Mouse (Mus musculus): ENCODE results near the gene Olfr155. TPM values are rescaled to one million over a fixed set of nuclear protein-coding genes. Genes with fewer than 3 reads are reported as not detected.

The Olfr155 gene
- total and polyA plus RNA-seq, 2 experiments: not detected

DNA sequence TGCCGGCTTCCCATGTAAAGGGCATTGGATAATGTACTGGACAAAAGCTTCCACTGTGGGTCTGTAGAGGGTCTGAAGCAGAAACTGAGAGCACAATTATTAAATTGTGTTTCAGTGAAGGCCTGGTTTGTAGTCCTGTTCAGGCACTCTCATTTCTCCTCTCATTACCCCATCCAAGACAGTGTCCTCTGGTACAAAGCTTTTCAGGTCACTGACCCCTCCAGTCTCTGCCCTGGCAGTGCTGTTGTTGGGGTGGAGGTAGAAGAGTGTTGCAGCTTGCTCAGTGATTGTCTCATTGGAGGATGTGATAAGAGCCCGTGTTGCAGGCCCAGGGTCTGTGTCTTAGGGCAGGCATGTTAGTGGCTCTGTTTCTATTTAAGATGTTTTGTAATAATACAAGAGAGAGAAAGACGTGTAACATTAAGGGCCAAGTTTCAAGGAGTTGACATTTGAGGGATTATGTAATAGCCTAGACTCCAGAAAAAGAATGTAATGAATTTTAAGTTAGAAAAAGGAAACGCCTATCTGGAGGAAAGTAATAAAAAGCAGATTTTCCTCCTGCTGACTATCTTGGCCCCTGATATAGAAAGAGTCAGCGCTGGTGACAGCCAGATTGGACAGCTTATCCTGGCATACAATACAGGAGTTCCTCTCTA lies 26.9 kb downstream of the Olfr155 start:
- H3K79me2 ChIP-seq (ENCODE audit: control insufficient read depth, insufficient read depth, low read length): no peaks in the 10 kb centered on the region; the same call in 1 of the 2 replicates
- 61% methylated on average over 5 of the region's 5 CpGs for WGBS
- no peak overlapping the region for H3K4me3 ChIP-seq (ENCODE audit: insufficient read depth, low read depth, low read length)
- H3K4me1 ChIP-seq (ENCODE audit: control insufficient read depth, insufficient read depth, low read length): peaks cover 2% of the 10 kb centered on the region; the same call in 1 of the 2 replicates
- H3K27me3 ChIP-seq (ENCODE audit: control insufficient read depth, insufficient read depth, low read length): no peaks in the 10 kb centered on the region
- no peak for TF ChIP-seq POLR2A (IDR thresholded peaks at IDR 0.05; ENCODE audit: extremely low read depth, insufficient read depth, low read length)
- TF ChIP-seq CTCF (IDR thresholded peaks at IDR 0.05; ENCODE audit: low read depth, low read length): no peak
- H3K36me3 ChIP-seq (ENCODE audit: control insufficient read depth, insufficient read depth, low read length): no peaks in the 10 kb centered on the region
- H3K27ac ChIP-seq (replicated peaks; ENCODE audit: insufficient read depth, low read depth, low read length): no peak overlapping the region; the same call in 1 of the 2 replicates
- H3K9ac ChIP-seq (ENCODE audit: low read depth, low read length): no peak overlapping the region
- DNase-seq (ENCODE audit: extremely low read depth, low read depth, low spot score): peak; percentile 78

- no peak overlapping the region for H3K27ac ChIP-seq (replicated peaks; ENCODE audit: insufficient read depth, low read depth, low read length)
- H3K27me3 ChIP-seq (ENCODE audit: control insufficient read depth, insufficient read depth, low read length): no peaks in the 10 kb centered on the region
- TF ChIP-seq CTCF (IDR thresholded peaks at IDR 0.05; ENCODE audit: low read depth, low read length) (no peak), POLR2A (IDR thresholded peaks at IDR 0.05; ENCODE audit: extremely low read depth, insufficient read depth, low read length) (no peak)
- peaks cover 2% of the 10 kb centered on the region; the same call in 1 of the 2 replicates for H3K4me1 ChIP-seq (ENCODE audit: control insufficient read depth, insufficient read depth, low read length)
- H3K4me3 ChIP-seq (ENCODE audit: insufficient read depth, low read depth, low read length): no peak overlapping the region
- WGBS: 93% methylated on average over 6 of the region's 6 CpGs
- H3K36me3 ChIP-seq (ENCODE audit: control insufficient read depth, insufficient read depth, low read length): no peaks in the 10 kb centered on the region
- DNase-seq (ENCODE audit: extremely low read depth, low read depth, low spot score): no peak
- no peak overlapping the region for H3K9ac ChIP-seq (ENCODE audit: low read depth, low read length)
- no peaks in the 10 kb centered on the region; the same call in 1 of the 2 replicates for H3K79me2 ChIP-seq (ENCODE audit: control insufficient read depth, insufficient read depth, low read length)
These were observed 28.2 kb downstream of the Olfr155 start for GRCm38 (mm10) chr4:43879566-43879965.

DNA sequence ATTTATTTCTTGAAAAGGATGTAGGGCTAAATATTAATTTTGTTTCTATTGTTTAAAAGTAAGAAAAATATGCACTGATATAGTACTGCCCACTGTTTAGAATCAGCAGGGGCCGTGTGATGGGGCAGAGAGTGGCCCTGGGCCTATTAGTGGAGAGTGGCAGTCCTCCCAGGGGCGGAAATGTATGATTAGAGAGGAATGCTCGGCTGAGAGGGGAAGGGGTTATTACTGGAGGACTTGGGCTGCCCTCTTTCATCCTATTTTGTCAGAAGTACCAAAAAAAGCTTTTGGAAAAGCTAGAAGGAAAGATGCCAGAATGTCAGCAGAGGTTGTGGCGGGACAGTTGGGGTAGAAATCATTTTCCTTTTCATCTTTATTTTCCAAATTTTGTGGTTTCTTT lies 32.8 kb downstream of the Olfr155 start:
- WGBS: 72% methylated on average over 4 of the region's 4 CpGs
- H3K36me3 ChIP-seq (ENCODE audit: control insufficient read depth, insufficient read depth, low read length): no peaks in the 10 kb centered on the region
- no peak overlapping the region for H3K27ac ChIP-seq (replicated peaks; ENCODE audit: insufficient read depth, low read depth, low read length)
- no peak overlapping the region for H3K4me3 ChIP-seq (ENCODE audit: insufficient read depth, low read depth, low read length)
- H3K79me2 ChIP-seq (ENCODE audit: control insufficient read depth, insufficient read depth, low read length): no peaks in the 10 kb centered on the region; the same call in 1 of the 2 replicates
- no peaks in the 10 kb centered on the region; the same call in 1 of the 2 replicates for H3K4me1 ChIP-seq (ENCODE audit: control insufficient read depth, insufficient read depth, low read length)
- DNase-seq (ENCODE audit: extremely low read depth, low read depth, low spot score): peak; percentile 6
- TF ChIP-seq CTCF (IDR thresholded peaks at IDR 0.05; ENCODE audit: low read depth, low read length) (no peak), POLR2A (IDR thresholded peaks at IDR 0.05; ENCODE audit: extremely low read depth, insufficient read depth, low read length) (no peak)
- H3K9ac ChIP-seq (ENCODE audit: low read depth, low read length): no peak overlapping the region
- H3K27me3 ChIP-seq (ENCODE audit: control insufficient read depth, insufficient read depth, low read length): no peaks in the 10 kb centered on the region

GRCm38 (mm10) chr4:43891247-43891646 lies 39.9 kb downstream of the Olfr155 start:
- H3K27me3 ChIP-seq (ENCODE audit: control insufficient read depth, insufficient read depth, low read length): no peaks in the 10 kb centered on the region
- DNase-seq (ENCODE audit: extremely low read depth, low read depth, low spot score): peak; percentile 91
- WGBS: 32% methylated on average over 3 of the region's 3 CpGs
- no peaks in the 10 kb centered on the region; the same call in 1 of the 2 replicates for H3K4me1 ChIP-seq (ENCODE audit: control insufficient read depth, insufficient read depth, low read length)
- H3K9ac ChIP-seq (ENCODE audit: low read depth, low read length): no peak overlapping the region
- H3K79me2 ChIP-seq (ENCODE audit: control insufficient read depth, insufficient read depth, low read length): no peaks in the 10 kb centered on the region; the same call in 1 of the 2 replicates
- H3K4me3 ChIP-seq (ENCODE audit: insufficient read depth, low read depth, low read length): no peak overlapping the region
- H3K36me3 ChIP-seq (ENCODE audit: control insufficient read depth, insufficient read depth, low read length): no peaks in the 10 kb centered on the region
- TF ChIP-seq CTCF (IDR thresholded peaks at IDR 0.05; ENCODE audit: low read depth, low read length) (no peak), POLR2A (IDR thresholded peaks at IDR 0.05; ENCODE audit: extremely low read depth, insufficient read depth, low read length) (no peak)
- H3K27ac ChIP-seq (replicated peaks; ENCODE audit: insufficient read depth, low read depth, low read length): peak overlapping the region; percentile 32; the same call in 1 of the 2 replicates

- Histone ChIP-seq H3K9ac (ENCODE audit: low read depth, low read length) (no peak overlapping the region), H3K4me3 (ENCODE audit: insufficient read depth, low read depth, low read length) (no peak overlapping the region), H3K27ac (replicated peaks; ENCODE audit: insufficient read depth, low read depth, low read length) (no peak overlapping the region), H3K4me1 (ENCODE audit: control insufficient read depth, insufficient read depth, low read length) (no peaks in the 10 kb centered on the region), H3K27me3 (ENCODE audit: control insufficient read depth, insufficient read depth, low read length) (no peaks in the 10 kb centered on the region), H3K79me2 (ENCODE audit: control insufficient read depth, insufficient read depth, low read length) (no peaks in the 10 kb centered on the region), H3K36me3 (ENCODE audit: control insufficient read depth, insufficient read depth, low read length) (no peaks in the 10 kb centered on the region; the same call in 1 of the 2 replicates)
- TF ChIP-seq CTCF (IDR thresholded peaks at IDR 0.05; ENCODE audit: low read depth, low read length) (no peak), POLR2A (IDR thresholded peaks at IDR 0.05; ENCODE audit: extremely low read depth, insufficient read depth, low read length) (no peak)
- no peak for DNase-seq (ENCODE audit: extremely low read depth, low read depth, low spot score)
These were observed 45.8 kb downstream of the Olfr155 start for GRCm38 (mm10) chr4:43897209-43897608.

- TF ChIP-seq CTCF (IDR thresholded peaks at IDR 0.05; ENCODE audit: low read depth, low read length): no peak
- no peak for TF ChIP-seq POLR2A (IDR thresholded peaks at IDR 0.05; ENCODE audit: extremely low read depth, insufficient read depth, low read length)
- H3K79me2 ChIP-seq (ENCODE audit: control insufficient read depth, insufficient read depth, low read length): no peaks in the 10 kb centered on the region
- DNase-seq (ENCODE audit: extremely low read depth, low read depth, low spot score): no peak
- no peak overlapping the region for H3K4me3 ChIP-seq (ENCODE audit: insufficient read depth, low read depth, low read length)
- H3K9ac ChIP-seq (ENCODE audit: low read depth, low read length): no peak overlapping the region
- H3K36me3 ChIP-seq (ENCODE audit: control insufficient read depth, insufficient read depth, low read length): no peaks in the 10 kb centered on the region; the same call in 1 of the 2 replicates
- WGBS: 68% methylated on average over 8 of the region's 8 CpGs
- H3K4me1 ChIP-seq (ENCODE audit: control insufficient read depth, insufficient read depth, low read length): no peaks in the 10 kb centered on the region
- no peaks in the 10 kb centered on the region for H3K27me3 ChIP-seq (ENCODE audit: control insufficient read depth, insufficient read depth, low read length)
- no peak overlapping the region for H3K27ac ChIP-seq (replicated peaks; ENCODE audit: insufficient read depth, low read depth, low read length)
These were observed 47.8 kb downstream of the Olfr155 start for GRCm38 (mm10) chr4:43899197-43899596.

Measured in liver, adult 2 months (tissue).